Mouse (Mus musculus): ENCODE data around the gene Usp21. TPM values are rescaled to one million over a fixed set of nuclear protein-coding genes. Genes with fewer than 3 reads are reported as not detected.
A peak's percentile ranks its signal among the peaks of the same experiment; 100 is the strongest.
"Not testable (repeated sequence)": the region's sequence is repeated elsewhere in the genome, so short reads cannot be mapped to it uniquely, and the experiment has no call there.

Gene Usp21
- polyA plus RNA-seq, 1 experiment from 2014 or later = 57.2 TPM

- H3K9ac ChIP-seq = no peak overlapping the region
- H3K27ac ChIP-seq = peak overlapping the region; percentile 86
- 0 out of 2 replicates have a peak, but pooled peaks cover 2% of the 10 kb centered on the region for H3K36me3 ChIP-seq
- peaks cover 50% of the 10 kb centered on the region for H3K4me1 ChIP-seq (replicated peaks)
- ATAC-seq = no peak
- H3K27me3 ChIP-seq (replicated peaks) = 0 out of 2 replicates have a peak, but pooled peaks cover 4% of the 10 kb centered on the region
- no peaks in the 10 kb centered on the region for H3K9me3 ChIP-seq
- 52% methylated on average over 3 of the region's 3 CpGs for WGBS
- no peak overlapping the region for H3K4me3 ChIP-seq (replicated peaks)
- no peak overlapping the region; the same call in none of the 2 replicates for H3K4me2 ChIP-seq (replicated peaks)
These were observed 39.2 kb downstream of the Usp21 start for GRCm38 (mm10) chr1:171248386-171249226.

- WGBS = 21% methylated on average over 4 of the region's 4 CpGs
- Histone ChIP-seq H3K4me2 (replicated peaks) (peak overlapping the region; percentile 64), H3K4me1 (replicated peaks) (peaks cover 49% of the 10 kb centered on the region), H3K36me3 (0 out of 2 replicates have a peak, but pooled peaks cover 6% of the 10 kb centered on the region), H3K9ac (peak overlapping the region; percentile 15; the same call in 1 of the 2 replicates), H3K4me3 (replicated peaks) (peak overlapping the region; percentile 65; the same call in 1 of the 2 replicates), H3K9me3 (no peaks in the 10 kb centered on the region), H3K27me3 (replicated peaks) (0 out of 2 replicates have a peak, but pooled peaks cover 4% of the 10 kb centered on the region), H3K27ac (peak overlapping the region; percentile 86)
- no peak for ATAC-seq
These were observed 39.9 kb downstream of the Usp21 start for GRCm38 (mm10) chr1:171247916-171248315.

DNA sequence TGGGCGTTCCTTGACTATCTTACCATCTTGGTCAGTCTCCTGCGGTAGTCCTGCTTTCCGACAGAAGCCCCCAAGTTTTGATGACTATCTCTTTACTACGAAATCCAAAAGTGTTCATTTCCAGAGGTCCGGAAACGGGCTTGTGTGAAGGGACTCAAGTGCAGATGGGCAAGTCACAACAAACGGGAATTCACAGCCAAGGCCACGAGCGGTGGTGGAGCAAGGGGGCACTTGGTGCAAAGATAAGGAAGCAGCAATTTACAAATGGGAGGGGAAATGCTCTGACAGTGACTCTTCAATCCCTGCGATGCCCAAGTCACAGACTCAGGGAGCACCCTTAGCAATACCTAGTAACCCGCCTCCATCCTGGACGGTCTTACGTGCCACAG is 40.3 kb downstream of the Usp21 start:
- Histone ChIP-seq H3K9ac (peak overlapping the region; percentile 24), H3K27ac (peak overlapping the region; percentile 86), H3K36me3 (peaks cover 10% of the 10 kb centered on the region; the same call in 1 of the 2 replicates), H3K27me3 (replicated peaks) (0 out of 2 replicates have a peak, but pooled peaks cover 4% of the 10 kb centered on the region), H3K4me2 (replicated peaks) (peak overlapping the region; percentile 64), H3K4me3 (replicated peaks) (peak overlapping the region; percentile 65), H3K9me3 (no peaks in the 10 kb centered on the region), H3K4me1 (replicated peaks) (peaks cover 45% of the 10 kb centered on the region)
- 9% methylated on average over 13 of the region's 13 CpGs for WGBS
- ATAC-seq = peak; percentile 22

DNA sequence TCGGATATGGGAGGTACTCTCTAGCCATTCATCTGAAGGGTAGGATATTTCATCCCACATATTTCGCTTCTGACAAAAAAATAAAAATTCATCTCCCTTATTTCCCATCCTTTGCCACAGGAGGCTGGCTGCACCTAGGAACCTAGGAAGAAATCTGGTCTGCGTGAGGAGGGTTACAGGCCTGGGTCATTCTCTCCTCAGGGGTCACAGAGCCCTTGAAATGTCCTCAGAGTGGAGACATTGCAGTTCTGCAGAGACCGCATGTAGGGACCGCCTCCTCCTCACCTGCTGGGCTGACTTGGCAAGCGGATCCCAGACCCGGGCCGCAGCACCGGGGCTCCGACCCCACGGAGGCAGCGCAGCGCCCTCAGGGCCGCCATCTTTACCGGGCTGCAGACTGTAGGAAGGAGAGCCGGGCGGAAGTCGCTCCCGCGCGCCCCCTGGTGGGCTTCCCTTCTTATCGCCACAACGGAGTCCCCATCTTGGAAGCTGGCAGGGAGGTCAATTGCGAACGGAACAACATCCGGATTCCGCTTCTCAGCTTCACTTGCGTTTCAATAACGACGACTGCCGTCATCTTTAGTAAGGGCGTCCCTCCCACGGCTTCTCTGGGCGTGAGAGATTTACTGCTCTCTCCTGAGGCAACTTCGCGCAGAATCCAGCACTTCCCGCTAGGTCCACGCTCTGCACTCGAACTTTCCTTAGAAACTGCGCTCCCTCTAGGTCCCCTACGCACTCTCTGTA is 40.9 kb downstream of the Usp21 start:
- WGBS = under 1% methylated on average over 41 of the region's 41 CpGs
- Histone ChIP-seq H3K9me3 (no peaks in the 10 kb centered on the region), H3K9ac (peak overlapping the region; percentile 80), H3K27me3 (replicated peaks) (0 out of 2 replicates have a peak, but pooled peaks cover 4% of the 10 kb centered on the region), H3K27ac (peak overlapping the region; percentile 86), H3K4me1 (replicated peaks) (peaks cover 40% of the 10 kb centered on the region), H3K36me3 (peaks cover 10% of the 10 kb centered on the region; the same call in 1 of the 2 replicates), H3K4me2 (replicated peaks) (peak overlapping the region; percentile 71), H3K4me3 (replicated peaks) (peak overlapping the region; percentile 65)
- peak; percentile 94 for ATAC-seq

GRCm38 (mm10) chr1:171245353-171245752 is 42.4 kb downstream of the Usp21 start:
- ATAC-seq = no peak
- WGBS = 85% methylated on average over 8 of the region's 8 CpGs
- no peaks in the 10 kb centered on the region for H3K9me3 ChIP-seq
- H3K4me2 ChIP-seq (replicated peaks) = no peak overlapping the region
- no peaks in the 10 kb centered on the region for H3K27me3 ChIP-seq (replicated peaks)
- H3K4me3 ChIP-seq (replicated peaks) = no peak overlapping the region
- peaks cover 17% of the 10 kb centered on the region; the same call in 1 of the 2 replicates for H3K36me3 ChIP-seq
- peaks cover 25% of the 10 kb centered on the region for H3K4me1 ChIP-seq (replicated peaks)
- H3K9ac ChIP-seq = no peak overlapping the region
- H3K27ac ChIP-seq = no peak overlapping the region

- WGBS = 80% methylated on average over 12 of the region's 12 CpGs
- not testable (repeated sequence) for H3K27ac ChIP-seq; ATAC-seq; H3K4me2 ChIP-seq (replicated peaks); H3K9ac ChIP-seq; H3K9me3 ChIP-seq; H3K4me1 ChIP-seq (replicated peaks); H3K4me3 ChIP-seq (replicated peaks); H3K27me3 ChIP-seq (replicated peaks)
- H3K36me3 ChIP-seq = peaks cover 40% of the 10 kb centered on the region
These were observed 45.8 kb downstream of the Usp21 start for GRCm38 (mm10) chr1:171241952-171242351.

GRCm38 (mm10) chr1:171240911-171241310 is 46.9 kb downstream of the Usp21 start:
- no peaks in the 10 kb centered on the region for H3K27me3 ChIP-seq (replicated peaks)
- no peak overlapping the region for H3K4me2 ChIP-seq (replicated peaks)
- no peaks in the 10 kb centered on the region for H3K9me3 ChIP-seq
- H3K9ac ChIP-seq = no peak overlapping the region
- peaks cover 3% of the 10 kb centered on the region for H3K4me1 ChIP-seq (replicated peaks)
- H3K4me3 ChIP-seq (replicated peaks) = no peak overlapping the region
- 90% methylated on average over 10 of the region's 10 CpGs for WGBS
- no peak for ATAC-seq
- peaks cover 47% of the 10 kb centered on the region for H3K36me3 ChIP-seq
- H3K27ac ChIP-seq = no peak overlapping the region

DNA sequence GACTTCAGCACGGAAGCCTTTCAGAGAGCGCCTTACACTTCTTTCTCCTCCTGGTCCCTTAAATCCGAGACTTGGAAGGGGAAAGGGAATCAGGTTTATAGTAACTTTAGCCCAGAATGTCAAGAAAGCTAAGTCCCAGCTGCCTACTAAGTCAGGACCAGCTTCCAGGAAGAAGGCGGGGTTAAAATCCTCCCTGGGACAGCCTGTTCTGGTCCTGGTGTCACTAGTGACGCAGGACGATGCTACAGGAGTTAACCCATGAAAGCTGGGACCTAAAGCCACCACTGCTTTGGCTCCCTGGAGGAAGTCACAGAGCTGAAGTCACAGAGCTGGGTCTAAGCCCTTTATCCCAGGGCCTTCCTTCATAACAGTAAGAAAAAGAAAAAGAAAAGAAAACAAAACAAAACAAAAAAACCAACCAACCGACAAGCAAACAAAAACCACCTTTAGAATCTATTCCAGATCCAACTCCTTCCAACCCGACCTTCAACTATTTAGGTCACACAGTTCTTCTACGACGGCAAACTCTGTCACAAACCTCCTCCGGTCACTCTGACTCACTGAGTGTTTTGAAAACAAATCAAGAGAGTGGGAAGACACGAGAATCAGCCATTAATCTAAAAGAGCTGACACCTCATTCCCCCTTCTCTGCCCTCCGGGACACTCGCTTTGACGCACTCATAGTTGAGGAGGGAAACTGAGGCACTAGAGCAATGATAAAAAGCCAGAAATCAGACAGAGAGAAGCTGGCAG is 47.6 kb downstream of the Usp21 start:
- Histone ChIP-seq H3K27ac (no peak overlapping the region), H3K4me2 (replicated peaks) (no peak overlapping the region), H3K27me3 (replicated peaks) (no peaks in the 10 kb centered on the region), H3K9ac (no peak overlapping the region), H3K36me3 (peaks cover 53% of the 10 kb centered on the region), H3K4me3 (replicated peaks) (no peak overlapping the region), H3K9me3 (no peaks in the 10 kb centered on the region), H3K4me1 (replicated peaks) (no peaks in the 10 kb centered on the region)
- 69% methylated on average over 15 of the region's 15 CpGs for WGBS
- ATAC-seq = no peak

DNA sequence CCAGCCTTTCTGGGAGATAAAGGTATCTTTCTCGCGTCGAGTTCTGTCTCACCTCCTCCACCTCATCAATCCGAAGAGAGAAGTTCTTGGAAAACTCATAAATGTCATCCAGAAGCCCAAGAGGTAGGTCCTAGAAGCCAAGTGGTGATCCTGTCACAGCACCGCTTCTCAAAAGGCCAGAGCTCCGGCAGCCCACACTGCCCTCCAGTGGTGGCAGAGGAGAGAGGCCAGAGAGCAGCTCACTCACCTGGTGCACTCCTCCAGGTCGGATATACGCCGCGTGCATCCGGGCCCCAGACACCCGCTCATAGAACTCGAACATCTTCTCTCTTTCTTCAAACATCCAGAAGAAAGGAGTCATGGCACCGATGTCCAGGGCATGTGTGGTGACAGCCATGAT is 49.3 kb downstream of the Usp21 start:
- 68% methylated on average over 14 of the region's 14 CpGs for WGBS
- 0 out of 2 replicates have a peak, but pooled peaks have one; percentile 59 for ATAC-seq
- Histone ChIP-seq H3K27me3 (replicated peaks) (no peaks in the 10 kb centered on the region), H3K4me1 (replicated peaks) (no peaks in the 10 kb centered on the region), H3K27ac (no peak overlapping the region), H3K9me3 (no peaks in the 10 kb centered on the region), H3K4me3 (replicated peaks) (no peak overlapping the region), H3K9ac (no peak overlapping the region), H3K36me3 (peaks cover 64% of the 10 kb centered on the region), H3K4me2 (replicated peaks) (no peak overlapping the region)

GRCm38 (mm10) chr1:171237438-171237837 is 50.4 kb downstream of the Usp21 start:
- Histone ChIP-seq H3K27ac (no peak overlapping the region), H3K27me3 (replicated peaks) (no peaks in the 10 kb centered on the region), H3K36me3 (peaks cover 56% of the 10 kb centered on the region), H3K9ac (no peak overlapping the region), H3K4me2 (replicated peaks) (no peak overlapping the region), H3K4me1 (replicated peaks) (no peaks in the 10 kb centered on the region), H3K4me3 (replicated peaks) (no peak overlapping the region), H3K9me3 (no peaks in the 10 kb centered on the region)
- 55% methylated on average over 6 of the region's 6 CpGs for WGBS
- ATAC-seq = no peak

GRCm38 (mm10) chr1:171235791-171236190 is 52.0 kb downstream of the Usp21 start:
- Histone ChIP-seq H3K4me3 (replicated peaks) (no peak overlapping the region), H3K27me3 (replicated peaks) (no peaks in the 10 kb centered on the region), H3K9ac (no peak overlapping the region), H3K4me1 (replicated peaks) (no peaks in the 10 kb centered on the region), H3K9me3 (no peaks in the 10 kb centered on the region), H3K27ac (no peak overlapping the region), H3K36me3 (peaks cover 54% of the 10 kb centered on the region), H3K4me2 (replicated peaks) (no peak overlapping the region)
- no peak for ATAC-seq
- WGBS = 87% methylated on average over 4 of the region's 4 CpGs

- Histone ChIP-seq H3K27ac (no peak overlapping the region), H3K9me3 (no peaks in the 10 kb centered on the region), H3K9ac (no peak overlapping the region), H3K36me3 (peaks cover 46% of the 10 kb centered on the region), H3K4me1 (replicated peaks) (no peaks in the 10 kb centered on the region), H3K27me3 (replicated peaks) (no peaks in the 10 kb centered on the region), H3K4me3 (replicated peaks) (no peak overlapping the region), H3K4me2 (replicated peaks) (no peak overlapping the region)
- 77% methylated on average over 4 of the region's 4 CpGs for WGBS
- no peak for ATAC-seq
These were observed 53.3 kb downstream of the Usp21 start for GRCm38 (mm10) chr1:171234538-171234937.

Data from intestine, embryonic 15.5 days (tissue).